Mouse (Mus musculus) intestine, postnatal 0 days (tissue): ENCODE results near the gene Usp12. TPM values are rescaled to one million over a fixed set of nuclear protein-coding genes. Genes with fewer than 3 reads are reported as not detected.

ENCODE experiments used
- ATAC-seq: fragments of 200-750 bp; cut with Nextera tagmentation; 2 replicates; pipeline ENCODE4 v1.8.0; 2017; ENCODE audit warnings: mild to moderate bottlenecking, moderate TSS enrichment, moderate library complexity
- H3K27ac ChIP-seq: fragments of 300-500 bp; sonication (generic); 2 replicates; pipeline ENCODE4 v1.5.1; 2014; ENCODE audit warnings: mild to moderate bottlenecking, low read depth, low read length, moderate library complexity
- H3K27me3 ChIP-seq: fragments of 300-500 bp; sonication (generic); replicated peaks from 2 replicates; pipeline ENCODE4 v1.6.1; 2014; ENCODE audit warnings: low read length, mixed read lengths; ENCODE audit not compliant: control insufficient read depth, insufficient read depth
- H3K36me3 ChIP-seq: fragments of 300-500 bp; sonication (generic); 2 replicates; pipeline ENCODE4 v1.6.1; 2014; ENCODE audit warnings: mild to moderate bottlenecking, moderate library complexity; ENCODE audit not compliant: control insufficient read depth, insufficient read depth
- H3K4me1 ChIP-seq: fragments of 300-500 bp; sonication (generic); replicated peaks from 2 replicates; pipeline ENCODE4 v1.6.1; 2014; ENCODE audit warnings: antibody characterized with exemption, low read length, mixed read lengths; ENCODE audit not compliant: control insufficient read depth, insufficient read depth
- H3K4me2 ChIP-seq: fragments of 300-500 bp; sonication (generic); replicated peaks from 2 replicates; pipeline ENCODE4 v1.6.1; 2014; ENCODE audit warnings: low read depth, mild to moderate bottlenecking, moderate library complexity
- H3K4me3 ChIP-seq: fragments of 300-500 bp; sonication (generic); 2 replicates; pipeline ENCODE4 v1.5.1; 2014; ENCODE audit warnings: low read depth, low read length
- H3K9ac ChIP-seq: fragments of 300-500 bp; sonication (generic); 2 replicates; pipeline ENCODE4 v1.6.1; 2014; ENCODE audit warnings: mild to moderate bottlenecking, low read depth, low read length
- H3K9me3 ChIP-seq: fragments of 300-500 bp; sonication (generic); 2 replicates; pipeline ENCODE4 v1.6.1; 2016; ENCODE audit warnings: mixed run types; ENCODE audit not compliant: control insufficient read depth
- CTCF ChIP-seq: sonication (generic); IDR thresholded peaks from 2 replicates; pipeline ENCODE4 v1.5.1; 2016; ENCODE audit warnings: low read depth, mild to moderate bottlenecking, control low read depth, antibody characterized with exemption, moderate library complexity
- WGBS: fragments of 180-500 bp; shearing (Covaris S2); extraction: QIAGEN DNeasy Blood & Tissue Kit; methylation state at CpG from one replicate; pipeline ENCODE4 v1.1.7; 2014; 5-methylcytosine and 5-hydroxymethylcytosine counted together
- polyA plus RNA-seq: library from polyadenylated mRNA; unstranded; fragments of >200 nt; fragmentation: Nextera tagmentation; extraction: Ambion mirVana; gene quantifications from 2 replicates; pipeline ENCODE4 v1.2.1, GENCODE M21; 2015

The Usp12 gene
- polyA plus RNA-seq, 1 experiment from 2014 or later: 21.7 TPM

- no peak for ATAC-seq
Observed at GRCm38 (mm10) chr5:146765791-146766190, 29.0 kb downstream of the Usp12 start.

GRCm38 (mm10) chr5:146759159-146759558 is 35.6 kb downstream of the Usp12 start:
- Histone ChIP-seq H3K27ac (0 out of 2 replicates have a peak overlapping the region, but pooled peaks have one; percentile 28), H3K4me2 (no peak overlapping the region), H3K27me3 (no peaks in the 10 kb centered on the region), H3K4me3 (no peak overlapping the region), H3K9ac (no peak overlapping the region), H3K9me3 (no peaks in the 10 kb centered on the region), H3K4me1 (peaks cover 6% of the 10 kb centered on the region; the same call in 1 of the 2 replicates), H3K36me3 (peaks cover 20% of the 10 kb centered on the region)
- no peak for TF ChIP-seq CTCF
- 81% methylated on average over 6 of the region's 6 CpGs for WGBS
- ATAC-seq: no peak

More at GRCm38 (mm10) chr5:146765791-146766190, 29.0 kb downstream of the Usp12 start:
- Histone ChIP-seq H3K36me3 (peaks cover 29% of the 10 kb centered on the region), H3K27ac (no peak overlapping the region), H3K4me3 (no peak overlapping the region), H3K27me3 (no peaks in the 10 kb centered on the region), H3K4me2 (no peak overlapping the region), H3K4me1 (no peaks in the 10 kb centered on the region), H3K9me3 (no peaks in the 10 kb centered on the region), H3K9ac (no peak overlapping the region)
- 87% methylated on average over 5 of the region's 5 CpGs for WGBS
- TF ChIP-seq CTCF: no peak

GRCm38 (mm10) chr5:146757921-146758320 is 36.9 kb downstream of the Usp12 start:
- ATAC-seq: no peak
- H3K27ac ChIP-seq: peak overlapping the region; percentile 70

DNA sequence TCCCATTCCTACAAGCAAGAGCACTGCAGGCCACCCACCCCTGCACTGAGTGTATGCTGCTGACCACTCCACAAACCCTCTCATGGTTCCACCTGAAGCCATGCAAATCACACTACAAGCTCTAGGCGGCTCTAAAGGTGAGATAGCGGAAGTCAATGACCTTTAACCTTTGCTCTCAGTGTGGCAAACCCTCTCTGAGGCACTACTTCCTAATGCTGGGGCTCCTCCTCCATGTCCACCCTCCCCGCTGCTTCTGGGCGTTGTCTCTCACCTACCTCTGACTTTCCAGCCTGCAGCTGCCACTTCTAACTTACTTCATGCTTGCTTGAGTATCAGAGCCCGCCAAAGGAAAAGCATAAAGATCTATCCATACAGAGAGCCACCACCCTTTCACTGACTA is 37.5 kb downstream of the Usp12 start:
- no peak overlapping the region for H3K4me3 ChIP-seq
- H3K9me3 ChIP-seq: no peaks in the 10 kb centered on the region
- H3K36me3 ChIP-seq: peaks cover 33% of the 10 kb centered on the region
- no peak overlapping the region for H3K9ac ChIP-seq
- peak; percentile 43; the same call in 1 of the 2 replicates for TF ChIP-seq CTCF
- H3K4me1 ChIP-seq: peaks cover 6% of the 10 kb centered on the region; the same call in 1 of the 2 replicates
- peak; percentile 94 for ATAC-seq
- no peaks in the 10 kb centered on the region for H3K27me3 ChIP-seq
- no peak overlapping the region for H3K4me2 ChIP-seq
- H3K27ac ChIP-seq: peak overlapping the region; percentile 70
- WGBS: 48% methylated on average over 5 of the region's 5 CpGs

More at GRCm38 (mm10) chr5:146757921-146758320, 36.9 kb downstream of the Usp12 start:
- Histone ChIP-seq H3K9me3 (no peaks in the 10 kb centered on the region), H3K27me3 (no peaks in the 10 kb centered on the region), H3K4me3 (no peak overlapping the region), H3K9ac (no peak overlapping the region), H3K4me1 (peaks cover 6% of the 10 kb centered on the region; the same call in 1 of the 2 replicates), H3K36me3 (peaks cover 33% of the 10 kb centered on the region), H3K4me2 (no peak overlapping the region)
- 59% methylated on average over 6 of the region's 6 CpGs for WGBS
- TF ChIP-seq CTCF: no peak

- H3K4me1 ChIP-seq: peaks cover 4% of the 10 kb centered on the region; the same call in 1 of the 2 replicates
- no peaks in the 10 kb centered on the region for H3K9me3 ChIP-seq
- peaks cover 61% of the 10 kb centered on the region for H3K36me3 ChIP-seq
- 96% methylated on average over 8 of the region's 8 CpGs for WGBS
- TF ChIP-seq CTCF: no peak
- ATAC-seq: no peak
- H3K4me3 ChIP-seq: no peak overlapping the region
- H3K27ac ChIP-seq: no peak overlapping the region
- H3K9ac ChIP-seq: no peak overlapping the region
- H3K27me3 ChIP-seq: no peaks in the 10 kb centered on the region
- no peak overlapping the region for H3K4me2 ChIP-seq
Observed at GRCm38 (mm10) chr5:146753181-146753580, 41.6 kb downstream of the Usp12 start.

- H3K4me3 ChIP-seq: no peak overlapping the region
- H3K9ac ChIP-seq: no peak overlapping the region
- no peaks in the 10 kb centered on the region for H3K9me3 ChIP-seq
- H3K4me1 ChIP-seq: no peaks in the 10 kb centered on the region
- H3K27ac ChIP-seq: no peak overlapping the region
- WGBS: 75% methylated on average over 7 of the region's 7 CpGs
- H3K36me3 ChIP-seq: peaks cover 63% of the 10 kb centered on the region
- ATAC-seq: no peak
- no peaks in the 10 kb centered on the region for H3K27me3 ChIP-seq
- no peak overlapping the region for H3K4me2 ChIP-seq
- TF ChIP-seq CTCF: no peak
Observed at GRCm38 (mm10) chr5:146750958-146751357, 43.8 kb downstream of the Usp12 start.
